Mouse (Mus musculus) urinary bladder, postnatal 25 days (tissue): ENCODE data around the gene Fam19a2.

Experiments
- DNase-seq: peaks from one replicate; pipeline ENCODE4 v3.0.0; 2022; ENCODE audit warnings: low spot score

The Fam19a2 gene

DNA sequence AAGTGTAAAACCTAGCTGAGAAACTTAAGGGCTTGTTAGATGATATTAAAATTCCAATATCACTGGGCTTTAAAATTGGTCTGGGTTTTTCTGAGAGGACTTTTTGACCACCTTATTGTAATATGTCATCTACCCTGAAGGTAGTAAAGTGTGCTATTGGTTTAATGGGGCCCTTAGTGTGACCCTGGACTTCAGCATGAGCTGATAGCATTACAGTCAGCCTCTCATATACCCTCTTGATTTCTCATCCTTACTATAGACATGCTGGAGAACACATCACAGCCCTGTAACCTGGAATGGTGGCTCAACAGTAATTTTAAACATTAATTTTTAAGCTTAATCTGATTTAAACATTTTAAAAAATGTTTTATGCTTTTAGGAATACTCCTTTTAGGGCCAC lies 459.8 kb downstream of the Fam19a2 start:
- no peak for DNase-seq

DNA sequence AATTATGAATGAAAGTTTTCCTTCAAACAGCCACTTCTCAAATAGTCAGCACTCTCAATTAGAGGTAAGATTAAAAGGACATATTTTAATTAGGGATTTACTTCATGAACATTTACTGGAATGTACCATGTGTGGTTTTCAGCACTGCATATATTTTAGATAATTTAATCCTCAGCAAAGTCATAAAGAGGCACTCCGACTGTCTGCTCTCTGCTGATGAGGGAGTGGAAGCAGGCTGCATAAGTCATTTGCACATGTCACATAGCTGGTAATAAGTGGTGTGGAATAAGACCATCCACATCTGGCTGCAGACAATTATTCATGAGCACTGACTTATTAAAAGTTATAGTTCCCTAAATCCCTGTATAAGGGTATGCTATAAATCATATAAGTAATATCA lies 484.5 kb downstream of the Fam19a2 start:
- no peak for DNase-seq

- DNase-seq: no peak
Observed at GRCm38 (mm10) chr10:123751676-123752280, 488.0 kb downstream of the Fam19a2 start.

DNA sequence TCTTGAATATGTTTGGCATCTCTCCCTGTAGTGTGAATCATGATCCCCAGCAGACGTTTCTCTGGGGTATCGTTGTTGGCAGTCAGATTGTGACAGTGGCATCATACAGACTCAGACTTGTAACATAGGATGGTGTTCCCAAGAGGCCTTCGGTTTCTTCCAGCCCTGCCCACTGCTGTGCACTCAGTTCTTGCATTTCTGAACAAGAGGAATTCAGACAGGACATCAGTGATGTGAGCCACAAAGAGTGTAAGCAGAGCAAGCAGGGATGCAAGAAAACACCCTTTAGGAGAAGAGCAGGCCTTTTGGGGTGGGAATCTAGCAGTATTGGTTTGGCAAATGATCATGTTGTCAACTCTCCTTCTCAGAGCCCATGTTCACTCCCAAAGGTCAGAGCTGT lies 489.0 kb downstream of the Fam19a2 start:
- no peak for DNase-seq

- DNase-seq: no peak
Observed at GRCm38 (mm10) chr10:123753996-123754395, 490.2 kb downstream of the Fam19a2 start.

GRCm38 (mm10) chr10:123789374-123789773 lies 525.6 kb downstream of the Fam19a2 start:
- DNase-seq: no peak
